Mouse (Mus musculus) kidney, embryonic 15.5 days (tissue): ENCODE results near the gene F2rl3. TPM values are rescaled to one million over a fixed set of nuclear protein-coding genes. Genes with fewer than 3 reads are reported as not detected.

Source experiments
- ATAC-seq: fragments of 200-750 bp; cut with Nextera tagmentation; replicated peaks from 2 replicates; pipeline ENCODE4 v1.8.0; 2017; ENCODE audit warnings: moderate TSS enrichment; ENCODE audit not compliant: low FRiP score
- H3K27ac ChIP-seq: fragments of 300-500 bp; sonication (generic); 2 replicates; pipeline ENCODE4 v1.5.1; 2015; ENCODE audit warnings: mild to moderate bottlenecking, inconsistent platforms
- H3K27me3 ChIP-seq: fragments of 300-500 bp; sonication (generic); 2 replicates; pipeline ENCODE4 v1.6.1; 2015; ENCODE audit warnings: inconsistent platforms
- H3K36me3 ChIP-seq: fragments of 300-500 bp; sonication (generic); 2 replicates; pipeline ENCODE4 v1.6.1; 2015; ENCODE audit warnings: inconsistent platforms
- H3K4me1 ChIP-seq: fragments of 300-500 bp; sonication (generic); 2 replicates; pipeline ENCODE4 v1.6.1; 2015; ENCODE audit warnings: inconsistent platforms
- H3K4me2 ChIP-seq: fragments of 300-500 bp; sonication (generic); 2 replicates; pipeline ENCODE4 v1.6.1; 2015; ENCODE audit warnings: moderate library complexity, mild to moderate bottlenecking, inconsistent platforms
- H3K4me3 ChIP-seq: fragments of 300-500 bp; sonication (generic); replicated peaks from 2 replicates; pipeline ENCODE4 v1.5.1; 2015; ENCODE audit warnings: mild to moderate bottlenecking, inconsistent platforms
- H3K9ac ChIP-seq: fragments of 300-500 bp; sonication (generic); 2 replicates; pipeline ENCODE4 v1.6.1; 2015; ENCODE audit warnings: mild to moderate bottlenecking, inconsistent platforms
- H3K9me3 ChIP-seq: fragments of 300-500 bp; sonication (generic); replicated peaks from 2 replicates; pipeline ENCODE4 v1.6.1; 2016; ENCODE audit warnings: inconsistent platforms
- WGBS: fragments of 180-500 bp; shearing (Covaris S2); methylation state at CpG from one replicate; pipeline ENCODE4 v1.1.7; 2015; ENCODE audit warnings: mixed read lengths; 5-methylcytosine and 5-hydroxymethylcytosine counted together
- polyA plus RNA-seq: library from polyadenylated mRNA; unstranded; fragments of >200 nt; fragmentation: Nextera tagmentation; extraction: Ambion mirVana; gene quantifications from 2 replicates; pipeline ENCODE4 v1.2.1, GENCODE M21; 2015

F2rl3 gene
- polyA plus RNA-seq, 1 experiment from 2014 or later = 3.5 TPM

DNA sequence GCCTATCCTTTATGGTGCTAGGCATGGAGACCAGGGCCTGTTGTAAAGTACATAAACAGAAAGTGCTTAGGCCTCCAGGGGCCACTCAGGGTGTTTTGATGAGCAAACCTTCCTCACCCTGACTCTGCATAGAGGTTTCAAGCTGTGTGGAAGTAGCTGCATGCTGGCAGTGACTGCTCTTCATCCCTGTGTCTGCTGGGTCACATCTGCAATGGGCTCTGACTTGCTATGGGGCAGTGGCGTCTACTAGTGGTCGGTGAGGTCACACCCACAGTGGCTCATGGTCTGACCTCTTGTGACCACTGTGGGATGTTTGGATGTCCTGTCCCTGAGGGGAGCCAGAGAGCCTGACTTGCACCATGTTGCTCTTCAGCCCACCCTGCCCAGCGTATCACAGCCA lies 10.6 kb upstream of the F2rl3 start:
- no peaks in the 10 kb centered on the region for H3K4me1 ChIP-seq
- H3K4me2 ChIP-seq = no peak overlapping the region
- WGBS = 89% methylated on average over 3 of the region's 3 CpGs
- H3K27ac ChIP-seq = no peak overlapping the region
- no peak for ATAC-seq
- H3K4me3 ChIP-seq = no peak overlapping the region
- H3K9ac ChIP-seq = no peak overlapping the region
- H3K36me3 ChIP-seq = peaks cover 95% of the 10 kb centered on the region
- no peaks in the 10 kb centered on the region for H3K27me3 ChIP-seq
- no peaks in the 10 kb centered on the region for H3K9me3 ChIP-seq

DNA sequence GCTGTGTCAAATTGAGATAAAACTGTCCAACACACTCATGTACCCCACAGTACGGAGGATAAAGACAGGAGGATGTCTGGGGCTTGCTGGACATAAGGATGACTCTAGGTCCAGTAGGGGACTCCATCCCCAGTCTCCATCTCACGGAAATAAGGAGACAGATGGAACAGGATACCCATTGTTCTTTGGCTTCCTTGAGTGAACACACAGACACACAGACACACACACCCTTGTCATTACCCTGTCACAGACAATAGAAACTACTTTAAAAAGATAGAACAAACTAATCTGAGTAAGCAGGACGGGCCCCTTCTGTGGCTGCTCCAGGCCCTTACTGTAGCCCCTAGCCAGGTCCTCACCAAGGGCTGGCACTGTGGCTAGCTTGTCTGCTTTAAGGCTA lies 9.4 kb upstream of the F2rl3 start:
- peak overlapping the region; percentile 37; the same call in 1 of the 2 replicates for H3K27ac ChIP-seq
- no peak for ATAC-seq
- 85% methylated on average over 3 of the region's 3 CpGs for WGBS

DNA sequence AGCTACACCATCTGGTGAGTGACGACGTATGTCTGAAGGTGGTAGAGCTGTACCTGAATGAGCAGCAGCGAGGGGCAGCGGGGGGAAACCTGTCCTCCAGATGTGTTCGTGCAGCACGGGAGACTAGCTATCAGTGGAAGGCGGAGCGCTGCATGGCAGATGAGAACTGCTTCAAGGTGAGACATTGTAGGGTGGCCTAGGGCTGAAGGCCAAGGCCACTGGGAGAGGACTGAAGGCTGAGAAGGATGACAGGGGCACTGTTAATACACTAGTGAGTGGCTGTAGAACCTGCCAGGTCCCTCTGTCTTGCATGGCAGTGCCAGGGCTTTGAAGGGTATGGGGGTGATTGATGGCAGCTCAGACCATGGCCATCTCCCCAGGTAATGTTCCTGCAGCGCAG lies 8.5 kb upstream of the F2rl3 start:
- Histone ChIP-seq H3K27ac (no peak overlapping the region), H3K4me1 (no peaks in the 10 kb centered on the region), H3K9me3 (no peaks in the 10 kb centered on the region), H3K4me3 (no peak overlapping the region), H3K9ac (no peak overlapping the region), H3K27me3 (no peaks in the 10 kb centered on the region), H3K36me3 (peaks cover 95% of the 10 kb centered on the region), H3K4me2 (no peak overlapping the region)
- WGBS = 94% methylated on average over 9 of the region's 9 CpGs
- no peak for ATAC-seq

More for the DNA sequence above, 9.4 kb upstream of the F2rl3 start:
- Histone ChIP-seq H3K4me1 (no peaks in the 10 kb centered on the region), H3K9ac (no peak overlapping the region), H3K9me3 (no peaks in the 10 kb centered on the region), H3K27me3 (no peaks in the 10 kb centered on the region), H3K4me3 (no peak overlapping the region), H3K36me3 (peaks cover 95% of the 10 kb centered on the region), H3K4me2 (no peak overlapping the region)

DNA sequence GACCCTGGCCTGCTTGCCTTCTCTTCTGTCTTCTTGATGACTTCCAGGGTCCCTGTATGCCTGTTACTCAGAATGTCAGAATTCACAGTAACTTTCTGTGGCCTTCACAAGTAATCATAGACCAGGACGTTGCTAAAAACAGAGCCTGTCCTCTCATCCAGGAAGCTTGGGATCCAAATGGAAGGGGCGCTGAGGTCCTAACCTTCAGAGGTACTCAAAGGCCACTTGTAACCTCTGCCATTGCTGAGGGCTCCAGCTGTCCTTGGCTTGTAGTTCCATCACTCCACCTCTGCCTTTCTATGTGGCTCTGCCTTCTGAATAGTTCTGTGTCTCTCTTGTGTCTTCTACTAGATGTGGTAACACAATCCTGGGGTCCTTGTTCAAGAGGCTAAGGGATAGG lies 7.9 kb upstream of the F2rl3 start:
- Histone ChIP-seq H3K36me3 (peaks cover 95% of the 10 kb centered on the region), H3K9ac (no peak overlapping the region), H3K27me3 (no peaks in the 10 kb centered on the region), H3K4me1 (no peaks in the 10 kb centered on the region), H3K9me3 (no peaks in the 10 kb centered on the region), H3K27ac (no peak overlapping the region), H3K4me2 (no peak overlapping the region), H3K4me3 (no peak overlapping the region)
- no peak for ATAC-seq
- WGBS = 85% methylated on average over 2 of the region's 2 CpGs

DNA sequence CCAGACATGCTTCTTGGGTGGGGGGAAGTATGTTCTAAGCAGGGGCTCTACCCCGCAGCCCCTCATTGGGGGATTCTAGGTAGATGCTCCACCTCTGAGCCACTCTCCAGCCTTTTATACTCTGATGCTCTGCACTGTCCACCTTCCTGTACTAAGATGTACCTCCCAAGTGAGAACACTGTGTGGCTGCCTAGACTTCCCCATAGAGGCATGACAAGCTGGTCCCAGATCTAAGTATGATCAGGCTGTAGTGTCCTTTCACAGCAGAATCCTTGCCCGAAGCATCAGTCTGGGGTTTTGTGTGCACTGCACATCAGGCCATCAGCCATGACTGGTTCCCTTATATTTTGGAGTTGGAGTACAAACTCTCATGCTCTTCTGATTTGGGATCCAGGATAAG lies 5.6 kb upstream of the F2rl3 start:
- no peak for ATAC-seq
- no peak overlapping the region for H3K9ac ChIP-seq
- no peak overlapping the region for H3K27ac ChIP-seq
- H3K9me3 ChIP-seq = no peaks in the 10 kb centered on the region
- 94% methylated on average over 2 of the region's 2 CpGs for WGBS
- no peaks in the 10 kb centered on the region for H3K27me3 ChIP-seq
- H3K4me2 ChIP-seq = no peak overlapping the region
- H3K4me1 ChIP-seq = no peaks in the 10 kb centered on the region
- H3K36me3 ChIP-seq = peaks cover 79% of the 10 kb centered on the region
- no peak overlapping the region for H3K4me3 ChIP-seq

DNA sequence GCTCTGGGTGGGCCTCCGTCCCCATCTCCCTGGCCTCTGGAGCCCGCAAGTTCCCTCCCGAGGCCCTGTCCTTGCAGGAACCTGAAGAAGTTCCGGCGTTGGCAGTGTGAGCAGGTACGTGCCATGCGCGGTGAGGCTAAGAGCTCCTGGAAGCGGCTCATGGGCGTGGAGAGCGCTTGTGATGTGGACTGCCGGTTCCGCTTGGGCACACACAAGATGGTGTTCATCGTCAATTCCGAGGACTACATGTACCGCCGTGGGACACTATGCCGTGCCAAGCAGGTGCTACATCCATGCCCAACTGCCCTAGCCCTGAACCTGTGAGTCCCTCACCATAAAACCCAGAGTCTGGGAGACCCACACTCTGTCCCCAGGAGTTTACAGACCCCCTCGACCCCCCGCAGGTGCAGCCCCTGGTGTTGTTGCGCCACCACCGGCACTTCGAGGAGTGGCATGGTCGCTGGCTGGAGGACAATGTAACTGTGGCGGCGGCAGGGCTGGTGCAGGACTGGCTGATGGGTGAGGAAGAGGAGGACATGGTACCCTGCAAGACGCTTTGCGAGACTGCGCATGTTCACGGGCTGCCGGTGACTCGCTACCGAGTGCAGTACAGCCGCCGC lies 4.8 kb upstream of the F2rl3 start:
- no peak overlapping the region for H3K4me3 ChIP-seq
- H3K9ac ChIP-seq = no peak overlapping the region
- WGBS = 94% methylated on average over 35 of the region's 35 CpGs
- H3K9me3 ChIP-seq = no peaks in the 10 kb centered on the region
- H3K27me3 ChIP-seq = no peaks in the 10 kb centered on the region
- ATAC-seq = no peak
- no peak overlapping the region for H3K4me2 ChIP-seq
- H3K36me3 ChIP-seq = peaks cover 70% of the 10 kb centered on the region
- no peak overlapping the region for H3K27ac ChIP-seq
- H3K4me1 ChIP-seq = no peaks in the 10 kb centered on the region

DNA sequence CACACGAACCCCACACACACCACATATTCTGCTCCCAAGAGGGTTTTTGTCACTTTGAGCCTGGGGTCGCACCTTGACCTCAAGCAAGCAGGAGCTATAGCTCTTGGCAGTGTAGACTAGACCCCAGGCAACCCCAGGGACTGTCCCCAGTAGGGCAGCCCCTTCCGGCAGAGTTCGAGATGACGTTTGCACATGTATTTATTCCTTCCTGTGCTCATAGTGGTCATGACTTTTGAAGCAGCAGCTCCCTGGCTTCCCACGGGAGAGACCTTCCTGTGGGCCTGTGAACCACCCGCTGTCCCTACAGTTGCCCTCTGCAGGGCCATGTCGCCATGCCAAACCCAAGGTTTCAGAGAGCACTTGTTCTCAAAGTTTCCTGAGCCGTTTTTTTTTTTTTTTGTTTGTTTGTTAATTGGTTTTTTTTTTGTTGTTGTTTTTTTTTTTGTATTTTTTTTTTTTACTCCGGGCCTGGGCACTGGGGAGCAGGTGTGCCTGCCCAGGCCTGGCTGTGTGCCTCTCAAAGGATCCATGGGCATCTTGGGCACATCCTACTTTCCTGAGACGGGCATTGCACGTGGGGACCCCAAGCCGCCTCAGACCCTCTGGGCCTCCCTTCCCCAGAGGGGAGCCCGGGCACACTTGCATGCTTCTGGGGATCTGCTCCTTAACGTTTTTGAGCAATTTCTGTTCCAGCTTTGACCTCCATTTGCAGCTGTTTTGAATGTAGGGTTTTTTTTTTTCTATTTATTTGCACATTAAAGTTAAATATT lies 4.1 kb upstream of the F2rl3 start:
- no peaks in the 10 kb centered on the region for H3K27me3 ChIP-seq
- no peaks in the 10 kb centered on the region for H3K4me1 ChIP-seq
- no peak overlapping the region for H3K27ac ChIP-seq
- WGBS = 87% methylated on average over 15 of the region's 15 CpGs
- H3K4me2 ChIP-seq = no peak overlapping the region
- ATAC-seq = no peak
- peaks cover 63% of the 10 kb centered on the region for H3K36me3 ChIP-seq
- H3K9me3 ChIP-seq = no peaks in the 10 kb centered on the region
- no peak overlapping the region for H3K4me3 ChIP-seq
- H3K9ac ChIP-seq = no peak overlapping the region

DNA sequence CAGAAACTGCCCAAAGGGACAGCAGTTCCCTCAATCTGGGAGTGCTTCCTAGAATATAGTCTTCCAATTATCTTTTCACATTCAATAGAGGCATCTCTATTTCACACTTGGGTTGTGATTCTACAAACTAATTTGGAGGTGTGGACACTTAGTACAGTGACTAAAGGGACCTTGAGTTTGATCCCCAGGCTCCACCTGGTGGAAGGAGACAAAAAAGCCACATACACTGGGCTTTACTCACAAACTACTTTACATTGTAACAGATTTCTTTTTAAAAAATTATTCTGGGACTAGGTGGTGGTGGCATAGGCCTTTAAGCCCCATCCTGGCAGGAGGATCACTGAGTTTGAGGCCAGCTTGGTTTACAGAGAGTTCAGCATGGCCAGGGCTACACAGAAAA lies 3.4 kb upstream of the F2rl3 start:
- no peak overlapping the region for H3K4me3 ChIP-seq
- H3K36me3 ChIP-seq = peaks cover 56% of the 10 kb centered on the region
- H3K9ac ChIP-seq = no peak overlapping the region
- no peaks in the 10 kb centered on the region for H3K27me3 ChIP-seq
- no peaks in the 10 kb centered on the region for H3K9me3 ChIP-seq
- H3K27ac ChIP-seq = no peak overlapping the region
- H3K4me1 ChIP-seq = no peaks in the 10 kb centered on the region
- no peak overlapping the region for H3K4me2 ChIP-seq
- no peak for ATAC-seq

DNA sequence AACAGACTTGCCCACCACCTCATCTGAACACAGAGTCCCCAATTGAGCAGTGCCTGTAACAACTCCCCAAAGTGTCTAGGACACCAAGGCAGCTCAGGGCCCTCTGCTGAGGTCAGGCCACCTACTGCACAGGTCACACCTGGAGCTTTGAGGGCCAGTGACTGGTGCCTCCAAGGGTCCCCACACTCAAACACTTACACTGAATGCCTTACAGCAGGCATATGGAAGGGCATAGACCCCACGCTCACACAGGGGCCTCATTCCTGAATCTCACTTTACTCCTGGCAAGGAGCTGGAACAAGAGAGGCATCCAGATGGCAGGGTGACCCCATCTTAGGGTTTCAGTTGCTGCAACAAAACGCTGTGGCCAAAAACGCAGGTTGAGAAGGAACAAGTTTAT lies 1.5 kb upstream of the F2rl3 start:
- Histone ChIP-seq H3K27ac (no peak overlapping the region), H3K4me2 (no peak overlapping the region), H3K4me1 (no peaks in the 10 kb centered on the region), H3K9ac (no peak overlapping the region), H3K27me3 (no peaks in the 10 kb centered on the region), H3K4me3 (no peak overlapping the region), H3K36me3 (peaks cover 42% of the 10 kb centered on the region), H3K9me3 (no peaks in the 10 kb centered on the region)
- ATAC-seq = no peak
- 83% methylated on average over 3 of the region's 3 CpGs for WGBS

DNA sequence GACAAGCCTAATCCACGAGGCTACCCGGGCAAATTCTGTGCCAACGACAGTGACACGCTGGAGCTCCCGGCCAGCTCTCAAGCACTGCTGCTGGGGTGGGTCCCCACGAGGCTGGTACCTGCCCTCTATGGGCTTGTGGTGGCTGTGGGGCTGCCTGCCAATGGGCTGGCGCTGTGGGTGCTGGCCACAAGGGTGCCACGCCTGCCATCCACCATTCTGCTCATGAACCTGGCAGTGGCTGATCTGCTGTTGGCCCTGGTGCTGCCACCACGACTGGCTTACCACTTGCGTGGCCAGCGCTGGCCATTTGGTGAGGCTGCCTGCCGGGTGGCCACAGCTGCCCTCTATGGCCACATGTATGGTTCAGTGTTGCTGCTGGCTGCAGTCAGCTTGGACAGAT lies 626 bp downstream of the F2rl3 start:
- Histone ChIP-seq H3K4me3 (no peak overlapping the region; the same call in 1 of the 2 replicates), H3K36me3 (peaks cover 21% of the 10 kb centered on the region), H3K9ac (no peak overlapping the region), H3K27me3 (no peaks in the 10 kb centered on the region), H3K4me2 (peak overlapping the region; percentile 28; the same call in 1 of the 2 replicates), H3K4me1 (peaks cover 7% of the 10 kb centered on the region; the same call in 1 of the 2 replicates), H3K9me3 (no peaks in the 10 kb centered on the region), H3K27ac (0 out of 2 replicates have a peak overlapping the region, but pooled peaks have one; percentile 32)
- WGBS = 89% methylated on average over 12 of the region's 12 CpGs
- ATAC-seq = no peak

DNA sequence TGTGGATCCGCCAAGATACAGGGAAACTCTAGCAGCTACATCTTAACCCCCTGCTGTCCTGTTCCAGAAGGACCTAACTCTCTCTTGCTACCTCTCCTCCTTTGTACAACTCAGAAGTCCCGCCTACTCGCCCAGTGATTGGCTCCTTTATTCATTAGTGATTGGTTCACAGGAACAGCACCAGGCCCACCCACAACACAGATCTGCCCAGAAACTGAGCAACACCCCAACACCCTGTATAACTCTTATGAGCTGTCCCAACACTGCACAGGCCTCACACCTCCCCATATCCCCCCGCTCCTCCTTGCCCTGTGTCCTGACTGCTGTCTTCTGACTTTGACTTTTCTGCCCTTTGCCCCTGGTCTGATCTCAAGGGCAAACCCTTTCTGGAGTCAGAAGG lies 4.0 kb downstream of the F2rl3 start:
- Histone ChIP-seq H3K36me3 (no peaks in the 10 kb centered on the region), H3K27ac (no peak overlapping the region), H3K9me3 (no peaks in the 10 kb centered on the region), H3K4me3 (no peak overlapping the region), H3K4me2 (no peak overlapping the region), H3K9ac (no peak overlapping the region), H3K27me3 (no peaks in the 10 kb centered on the region), H3K4me1 (peaks cover 7% of the 10 kb centered on the region; the same call in 1 of the 2 replicates)
- 71% methylated on average over 4 of the region's 4 CpGs for WGBS
- ATAC-seq = no peak; the same call in 1 of the 2 replicates

DNA sequence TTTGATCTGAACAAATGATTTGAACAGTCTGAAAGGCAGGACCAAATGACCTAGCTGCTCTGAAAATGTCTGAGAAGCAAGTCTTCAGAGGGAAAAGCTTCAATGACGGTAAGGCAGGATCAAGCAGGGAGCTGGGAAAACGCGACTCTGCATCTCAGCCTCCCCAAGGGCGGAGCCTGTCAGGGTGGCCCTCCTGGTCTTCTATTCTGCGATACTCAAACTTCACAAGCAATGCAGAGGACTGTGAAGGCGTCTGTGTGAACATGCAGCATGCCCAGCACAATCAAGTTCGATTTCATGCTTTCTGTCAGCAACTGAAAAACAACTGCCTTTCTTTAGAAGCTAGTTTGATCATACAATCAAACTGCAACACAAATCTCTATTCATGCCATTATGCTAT lies 5.1 kb downstream of the F2rl3 start:
- WGBS = 36% methylated on average over 7 of the region's 7 CpGs
- no peak overlapping the region for H3K27ac ChIP-seq

More for the DNA sequence above, 5.1 kb downstream of the F2rl3 start:
- Histone ChIP-seq H3K4me3 (no peak overlapping the region), H3K36me3 (no peaks in the 10 kb centered on the region), H3K4me2 (no peak overlapping the region), H3K9ac (no peak overlapping the region), H3K4me1 (peaks cover 7% of the 10 kb centered on the region; the same call in 1 of the 2 replicates), H3K9me3 (no peaks in the 10 kb centered on the region), H3K27me3 (no peaks in the 10 kb centered on the region)
- ATAC-seq = no peak
